Mouse (Mus musculus) layer of hippocampus, adult 2 months (tissue): Measurements from ENCODE around the gene Gcnt3. TPM values are rescaled to one million over a fixed set of nuclear protein-coding genes. Genes with fewer than 3 reads are reported as not detected.

Source experiments
- DNase-seq, 2 experiments: peaks; one replicate each; pipeline ENCODE4 v3.0.0; 2022; ENCODE audit warnings: low spot score in 2 of 2
- H3K27ac ChIP-seq: fragments of 200-600 bp; 2 replicates; pipeline ENCODE4 v1.8.1; 2022
- H3K4me3 ChIP-seq: fragments of 200-600 bp; 2 replicates; pipeline ENCODE4 v1.8.1; 2022; ENCODE audit warnings: mild to moderate bottlenecking
- CTCF ChIP-seq: fragments of 200-600 bp; conservative IDR thresholded peaks from 2 replicates; pipeline ENCODE4 v1.8.1; 2022; ENCODE audit warnings: antibody characterized with exemption, mild to moderate bottlenecking, moderate library complexity
- long read RNA-seq, 2 experiments: library from polyadenylated mRNA; stranded (forward); transcript quantifications; one replicate each; pipeline ENCODE4 v2.0.0; 2021; ENCODE audit warnings: borderline mapping rate in 2 of 2
- total RNA-seq, 2 experiments: library from RNA; stranded (reverse); gene quantifications; 2 replicates each; pipeline ENCODE4 v1.2.3; 2021

Gene Gcnt3
- total RNA-seq = not detected
- long read RNA-seq, experiment 1 = 0 reads
- long read RNA-seq, experiment 2 = 0 reads

GRCm38 (mm10) chr9:70037988-70038387 lies at the start of gene Gcnt3:
Gene Gcnt3, minus strand, starts transcription at chr9:70038088.
- DNase-seq = no peak
- no peak within 1 kb of the TSS for H3K4me3 ChIP-seq
- no peak within 1 kb of the TSS for H3K27ac ChIP-seq
- TF ChIP-seq CTCF = no peak

DNA sequence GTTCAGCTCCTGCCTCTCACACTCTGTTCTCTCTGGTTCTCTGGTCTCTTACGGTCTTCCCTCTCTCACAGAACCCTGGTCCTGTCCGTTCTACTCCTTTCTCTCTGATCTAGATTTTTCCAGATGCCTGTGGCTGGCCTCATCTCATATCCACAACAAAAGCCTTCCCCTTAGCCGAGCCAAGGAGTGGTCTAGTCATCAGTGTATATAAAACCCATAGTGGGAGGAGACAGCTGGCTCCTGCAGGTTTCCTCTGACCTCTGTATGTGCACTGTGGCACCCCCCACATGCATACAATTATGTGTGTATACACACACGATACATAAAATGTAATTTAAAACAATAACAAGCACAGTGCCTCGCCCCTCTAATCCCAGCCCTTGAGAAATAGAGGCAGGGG lies 49.5 kb upstream of the Gcnt3 start:
- DNase-seq = no peak
- TF ChIP-seq CTCF = no peak
- Histone ChIP-seq H3K4me3 (no peak overlapping the region), H3K27ac (no peak overlapping the region)

- H3K27ac ChIP-seq = no peak overlapping the region
- no peak overlapping the region for H3K4me3 ChIP-seq
- no peak for TF ChIP-seq CTCF
- DNase-seq = no peak
These were observed 48.2 kb upstream of the Gcnt3 start for GRCm38 (mm10) chr9:70086091-70086490.

GRCm38 (mm10) chr9:70084107-70084506 lies 46.2 kb upstream of the Gcnt3 start:
- peak; percentile 89 for TF ChIP-seq CTCF
- Histone ChIP-seq H3K27ac (no peak overlapping the region), H3K4me3 (no peak overlapping the region)
- peak; percentile 53 to 67 for DNase-seq

DNA sequence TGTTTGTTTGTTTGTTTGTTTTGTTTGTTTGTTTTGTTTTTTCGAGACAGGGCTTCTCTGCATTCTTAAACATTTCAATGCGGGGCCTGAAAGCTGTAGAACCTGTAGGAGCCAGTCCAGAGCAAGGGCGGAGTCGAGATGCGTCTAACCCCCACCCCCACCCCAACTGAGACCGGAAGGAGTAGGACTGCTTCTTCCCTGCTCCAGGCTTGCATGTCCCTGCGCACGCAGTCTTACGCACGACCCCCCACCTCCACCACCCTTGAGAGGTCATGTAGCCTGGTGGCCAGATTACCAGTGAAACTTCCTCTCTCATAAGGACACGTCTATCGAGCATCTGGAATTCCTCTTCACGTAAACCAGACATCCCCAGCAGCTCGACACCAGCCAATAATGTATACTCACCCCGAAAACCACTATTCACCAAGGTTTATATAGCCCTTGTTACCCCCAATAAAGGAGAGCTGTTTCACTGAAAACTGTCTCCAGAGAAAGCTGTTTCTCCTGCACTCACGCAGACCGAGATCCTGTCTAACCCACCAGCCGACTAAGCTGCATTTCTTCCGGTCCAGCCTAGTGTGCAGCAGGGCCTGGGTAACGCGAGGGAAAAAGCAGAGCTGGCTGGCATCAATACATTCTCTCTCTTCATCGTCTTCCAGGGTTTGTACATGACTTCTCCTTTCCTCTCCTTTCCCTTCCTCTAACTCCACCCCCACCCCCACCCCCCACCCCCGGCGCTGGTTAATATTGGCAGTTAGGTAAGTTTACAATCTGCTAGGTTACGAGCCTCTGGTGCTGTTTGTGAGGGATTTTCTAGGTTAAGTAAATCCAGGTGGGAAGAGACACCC lies 44.7 kb upstream of the Gcnt3 start:
- Histone ChIP-seq H3K4me3 (no peak overlapping the region), H3K27ac (no peak overlapping the region)
- TF ChIP-seq CTCF = no peak
- no peak for DNase-seq

- Histone ChIP-seq H3K4me3 (no peak overlapping the region), H3K27ac (no peak overlapping the region)
- no peak for DNase-seq
- no peak for TF ChIP-seq CTCF
These were observed 43.9 kb upstream of the Gcnt3 start for GRCm38 (mm10) chr9:70081767-70082166.

DNA sequence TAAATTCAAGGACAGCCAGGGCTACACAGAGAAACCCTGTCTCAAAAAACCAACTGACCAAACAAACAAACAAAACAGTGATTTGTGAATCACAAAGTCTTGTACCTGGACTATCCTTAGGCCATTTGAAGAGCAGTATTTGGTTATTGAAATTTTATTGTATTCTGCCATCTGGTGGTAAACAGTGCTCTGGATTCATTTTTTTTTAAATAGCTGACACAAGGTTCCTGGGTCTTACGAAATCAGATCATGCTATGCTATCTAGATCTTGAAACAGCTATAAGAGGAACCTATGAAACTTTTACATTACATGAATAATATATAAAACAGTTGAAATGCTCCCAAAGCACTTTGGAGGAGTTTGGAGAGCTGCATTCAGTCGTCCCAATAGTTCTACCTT lies 43.1 kb upstream of the Gcnt3 start:
- TF ChIP-seq CTCF = peak; percentile 72
- no peak overlapping the region for H3K4me3 ChIP-seq
- DNase-seq = no peak
- no peak overlapping the region for H3K27ac ChIP-seq

GRCm38 (mm10) chr9:70080027-70080800 lies 42.3 kb upstream of the Gcnt3 start:
- DNase-seq = no peak
- no peak for TF ChIP-seq CTCF
- Histone ChIP-seq H3K27ac (no peak overlapping the region), H3K4me3 (no peak overlapping the region)

DNA sequence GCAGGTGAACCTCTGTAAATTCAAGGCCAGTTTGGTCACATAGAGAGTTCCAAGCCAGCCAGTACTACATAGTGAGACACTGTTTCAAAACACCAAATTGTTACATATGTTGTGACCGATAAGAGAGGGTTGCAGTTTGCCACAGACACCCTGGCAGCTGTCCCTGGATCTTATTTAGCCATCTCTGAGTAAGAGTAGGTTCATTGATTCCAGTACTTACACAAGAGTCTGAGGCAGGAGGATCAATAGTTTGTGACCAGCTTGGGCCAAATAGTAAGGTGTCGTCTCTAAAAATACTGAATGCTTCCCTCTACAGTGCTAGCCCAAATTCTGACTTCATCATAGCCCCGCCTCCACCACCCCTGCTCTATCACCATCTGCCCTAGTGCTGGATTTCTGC lies 40.1 kb upstream of the Gcnt3 start:
- Histone ChIP-seq H3K27ac (no peak overlapping the region), H3K4me3 (no peak overlapping the region)
- no peak for DNase-seq
- no peak for TF ChIP-seq CTCF

DNA sequence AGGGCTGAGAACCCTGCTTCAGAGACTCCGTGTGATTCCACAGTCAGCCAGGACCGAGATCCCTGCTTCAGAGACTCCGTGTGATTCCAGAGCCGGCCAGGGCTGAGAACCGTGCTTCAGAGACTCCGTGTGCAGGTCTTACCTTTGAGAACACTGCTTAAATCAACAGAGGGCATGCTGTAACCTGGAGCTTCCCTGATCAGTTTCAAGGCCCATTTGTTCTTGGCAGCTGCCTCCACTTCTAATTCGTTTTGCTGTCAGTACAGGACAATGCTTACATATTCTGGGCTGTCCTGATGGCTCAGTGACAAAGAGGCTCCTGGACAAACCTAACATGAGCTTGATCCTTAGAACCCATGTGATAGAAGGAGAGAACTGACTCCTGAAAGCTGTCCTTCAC lies 39.3 kb upstream of the Gcnt3 start:
- no peak for TF ChIP-seq CTCF
- no peak overlapping the region for H3K4me3 ChIP-seq
- H3K27ac ChIP-seq = no peak overlapping the region
- no peak for DNase-seq

DNA sequence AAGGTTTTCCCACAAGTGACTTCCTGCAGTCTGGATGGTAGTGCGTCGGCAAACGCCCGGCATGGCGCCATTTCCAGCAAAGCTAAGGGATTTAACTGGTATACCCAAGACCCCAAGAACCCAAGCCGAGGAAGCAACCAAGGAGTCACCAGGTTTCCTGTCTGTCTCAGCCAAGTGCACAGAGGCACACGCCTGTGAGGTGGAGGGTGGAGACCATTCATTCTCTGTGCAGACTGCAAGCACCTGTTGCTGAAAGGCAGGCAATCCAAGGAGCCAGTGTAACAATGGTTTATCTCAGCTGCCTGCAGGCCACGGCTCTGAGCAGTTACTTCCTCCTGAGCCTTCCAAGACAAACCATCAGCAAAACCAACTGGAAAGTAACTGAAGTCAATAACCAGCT lies 34.5 kb upstream of the Gcnt3 start:
- H3K27ac ChIP-seq = no peak overlapping the region
- no peak for DNase-seq
- no peak overlapping the region for H3K4me3 ChIP-seq
- TF ChIP-seq CTCF = no peak

DNA sequence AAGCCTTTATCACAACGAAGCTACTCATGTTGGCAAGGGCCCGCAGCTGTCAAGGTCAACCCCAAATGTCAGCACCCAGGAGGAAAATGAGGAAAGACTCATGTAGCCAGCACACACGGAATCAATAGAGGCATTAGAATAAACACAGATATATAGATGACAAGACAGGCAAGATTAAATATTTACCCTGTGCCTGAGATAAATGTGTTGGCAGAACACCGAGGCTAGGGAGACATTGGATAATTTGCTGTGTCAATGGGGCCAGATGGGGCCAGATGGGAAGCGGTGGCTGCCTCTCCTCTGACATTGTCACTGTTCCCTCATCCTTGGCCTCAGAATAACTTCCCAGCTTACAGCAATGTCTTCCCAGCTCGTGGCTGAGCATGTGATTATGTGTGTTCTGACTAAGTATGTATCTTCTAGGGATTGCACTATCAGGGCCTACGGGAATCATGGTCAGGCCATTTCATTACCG lies 32.1 kb upstream of the Gcnt3 start:
- TF ChIP-seq CTCF = no peak
- H3K4me3 ChIP-seq = no peak overlapping the region
- no peak overlapping the region for H3K27ac ChIP-seq
- DNase-seq = no peak

- Histone ChIP-seq H3K4me3 (no peak overlapping the region), H3K27ac (no peak overlapping the region)
- DNase-seq = no peak
- no peak for TF ChIP-seq CTCF
These were observed 29.6 kb upstream of the Gcnt3 start for GRCm38 (mm10) chr9:70067497-70067896.

DNA sequence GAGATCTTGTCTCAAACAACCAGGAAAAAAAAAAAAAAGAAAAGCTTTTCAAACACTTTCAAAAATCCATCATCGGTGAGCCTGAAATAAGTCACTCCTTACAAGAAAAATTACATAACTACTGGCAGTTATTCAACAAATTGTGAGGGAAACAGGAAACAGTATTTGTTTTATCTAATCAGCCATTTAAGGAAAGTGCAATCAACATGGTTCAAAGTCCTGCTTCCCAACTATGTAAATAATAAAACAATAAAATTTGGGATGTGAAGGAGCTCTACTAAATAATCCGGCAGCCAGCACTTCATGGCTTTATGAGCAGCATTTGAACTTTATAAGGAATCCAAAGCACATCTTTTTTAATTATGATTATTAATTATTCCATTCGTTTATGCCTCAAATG lies 24.1 kb upstream of the Gcnt3 start:
- no peak overlapping the region for H3K27ac ChIP-seq
- no peak for TF ChIP-seq CTCF
- DNase-seq = no peak
- H3K4me3 ChIP-seq = no peak overlapping the region
